Mouse (Mus musculus): ENCODE results near the gene Rae1. TPM values are rescaled to one million over a fixed set of nuclear protein-coding genes. Genes with fewer than 3 reads are reported as not detected.

The Rae1 gene
- polyA plus RNA-seq, 1 experiment from 2014 or later, result 111 TPM

DNA sequence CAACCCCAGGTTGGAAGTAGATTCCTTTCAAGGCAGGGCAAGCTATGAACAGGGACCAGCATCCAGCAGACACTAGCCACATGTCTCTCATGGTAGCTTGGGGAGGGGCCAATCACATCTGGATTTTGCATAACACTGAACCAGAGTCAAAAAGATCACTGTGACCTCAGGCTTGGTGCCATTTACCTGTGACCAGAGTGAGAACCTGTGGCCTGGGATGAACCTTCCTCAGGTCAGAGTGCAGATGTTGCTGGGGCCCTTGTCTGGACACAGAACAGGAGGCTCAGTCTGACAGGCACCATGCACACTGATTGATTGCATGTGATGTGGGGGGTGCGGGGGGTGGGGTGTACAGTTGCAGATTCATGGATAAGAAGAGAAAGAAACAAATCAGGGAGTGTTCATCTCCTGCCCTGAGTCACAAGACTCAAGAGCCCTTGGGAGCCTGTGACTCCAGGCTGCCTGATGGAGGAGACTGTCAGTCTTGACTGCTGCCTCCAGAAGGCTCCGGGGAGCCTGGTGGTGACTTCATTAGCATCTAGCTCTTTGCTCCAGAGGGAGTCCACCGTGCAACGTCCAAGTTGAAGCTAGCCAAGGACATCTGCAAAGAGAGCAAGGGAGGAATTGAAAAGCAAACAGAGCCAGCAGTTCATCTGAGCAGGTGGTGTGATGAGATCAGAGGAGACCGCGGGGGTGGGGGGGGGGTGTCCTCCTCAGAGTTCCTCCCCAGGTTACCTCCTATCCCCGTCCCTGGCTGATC, 25.9 kb upstream of the Rae1 start:
- no peak overlapping the region for H3K4me3 ChIP-seq
- ATAC-seq (ENCODE audit: low FRiP score, low read depth), result no peak
- no peaks in the 10 kb centered on the region for H3K27me3 ChIP-seq
- H3K4me1 ChIP-seq (replicated peaks), result peaks cover 24% of the 10 kb centered on the region
- H3K36me3 ChIP-seq, result no peaks in the 10 kb centered on the region
- H3K9ac ChIP-seq, result no peak overlapping the region
- H3K27ac ChIP-seq (replicated peaks), result no peak overlapping the region
- WGBS, result 22% methylated on average over 7 of the region's 7 CpGs
- no peak overlapping the region for H3K4me2 ChIP-seq
- no peaks in the 10 kb centered on the region for H3K9me3 ChIP-seq

DNA sequence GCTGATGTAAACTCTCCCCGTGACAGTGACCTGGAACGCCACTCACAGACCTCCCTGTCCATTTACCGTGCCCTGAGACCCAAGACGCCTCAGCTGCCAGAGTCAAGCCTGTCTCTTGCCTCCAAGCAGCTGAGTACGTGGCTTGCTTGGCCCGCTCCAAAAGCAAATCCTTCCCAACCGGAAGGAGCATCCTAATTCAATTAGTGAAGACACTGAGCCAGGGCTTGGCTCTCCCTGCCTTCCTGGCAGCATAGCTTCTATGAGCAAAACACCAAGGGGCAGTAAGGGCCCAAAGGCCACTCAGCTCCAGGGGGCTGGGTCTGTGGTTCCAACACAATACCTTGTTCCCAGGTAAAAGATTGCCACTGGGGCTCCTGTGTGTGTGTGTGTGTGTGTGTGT, 25.2 kb upstream of the Rae1 start:
- Histone ChIP-seq H3K27me3 (no peaks in the 10 kb centered on the region), H3K27ac (replicated peaks) (no peak overlapping the region), H3K4me2 (no peak overlapping the region), H3K9me3 (no peaks in the 10 kb centered on the region), H3K9ac (no peak overlapping the region), H3K36me3 (no peaks in the 10 kb centered on the region), H3K4me3 (no peak overlapping the region), H3K4me1 (replicated peaks) (peaks cover 24% of the 10 kb centered on the region)
- 46% methylated on average over 7 of the region's 7 CpGs for WGBS
- ATAC-seq (ENCODE audit: low FRiP score, low read depth), result no peak

DNA sequence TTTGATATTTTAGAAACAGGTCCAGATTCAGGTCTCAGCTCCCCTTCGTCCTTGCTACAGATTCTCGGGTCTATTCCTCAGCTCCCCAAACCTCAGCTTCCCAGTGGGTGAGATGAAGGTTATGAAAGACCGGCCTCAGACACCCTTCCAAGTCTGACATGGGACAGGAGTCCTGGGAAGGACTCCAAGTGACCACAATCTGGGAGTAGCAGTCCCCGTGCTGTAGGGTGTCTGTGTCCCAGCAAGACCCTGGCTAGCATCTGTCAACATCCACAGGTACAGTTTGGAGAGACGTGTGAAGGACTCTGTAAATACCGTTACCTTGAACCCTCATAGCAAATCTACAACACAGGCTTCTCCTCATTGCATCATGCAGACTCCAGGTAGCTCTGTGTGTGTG, 24.8 kb upstream of the Rae1 start:
- Histone ChIP-seq H3K4me1 (replicated peaks) (peaks cover 24% of the 10 kb centered on the region), H3K27me3 (no peaks in the 10 kb centered on the region), H3K9me3 (no peaks in the 10 kb centered on the region), H3K9ac (no peak overlapping the region), H3K27ac (replicated peaks) (no peak overlapping the region), H3K4me2 (no peak overlapping the region), H3K36me3 (no peaks in the 10 kb centered on the region), H3K4me3 (no peak overlapping the region)
- no peak for ATAC-seq (ENCODE audit: low FRiP score, low read depth)
- WGBS, result 84% methylated on average over 5 of the region's 6 CpGs

DNA sequence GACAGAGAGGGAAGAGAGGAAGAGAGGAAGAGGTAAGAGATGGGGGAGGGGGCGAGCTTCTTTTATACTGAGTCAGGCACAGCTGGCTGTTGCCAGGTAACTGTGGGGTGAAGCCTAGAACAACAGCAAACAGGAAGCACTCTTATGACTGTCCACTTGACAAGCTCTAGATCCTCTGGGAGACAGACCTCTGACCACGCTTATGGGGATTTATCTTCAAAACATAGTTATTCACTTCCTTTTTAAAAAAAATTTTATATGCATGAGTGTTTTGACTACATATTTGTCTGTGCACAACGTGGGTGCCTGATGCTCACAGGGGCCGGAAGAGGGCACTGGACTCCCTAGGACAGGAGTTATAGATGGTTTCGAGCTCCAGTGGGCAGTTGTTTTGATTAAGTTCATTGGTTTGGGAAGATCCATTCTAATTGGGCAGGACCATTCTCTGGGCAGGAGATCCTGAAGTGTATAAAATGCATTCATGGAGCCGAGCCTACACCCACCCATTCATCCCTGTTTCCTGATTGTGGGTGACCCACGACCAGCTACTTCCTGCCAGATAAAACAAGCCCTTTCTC, 23.2 kb upstream of the Rae1 start:
- H3K4me1 ChIP-seq (replicated peaks), result peaks cover 24% of the 10 kb centered on the region
- no peak overlapping the region for H3K4me3 ChIP-seq
- H3K27ac ChIP-seq (replicated peaks), result no peak overlapping the region; the same call in 1 of the 2 replicates
- peak overlapping the region; percentile 19 for H3K4me2 ChIP-seq
- WGBS, result 28% methylated on average over 7 of the region's 7 CpGs
- no peak for ATAC-seq (ENCODE audit: low FRiP score, low read depth)
- H3K9me3 ChIP-seq, result no peaks in the 10 kb centered on the region
- no peaks in the 10 kb centered on the region for H3K27me3 ChIP-seq
- H3K36me3 ChIP-seq, result no peaks in the 10 kb centered on the region
- H3K9ac ChIP-seq, result no peak overlapping the region

DNA sequence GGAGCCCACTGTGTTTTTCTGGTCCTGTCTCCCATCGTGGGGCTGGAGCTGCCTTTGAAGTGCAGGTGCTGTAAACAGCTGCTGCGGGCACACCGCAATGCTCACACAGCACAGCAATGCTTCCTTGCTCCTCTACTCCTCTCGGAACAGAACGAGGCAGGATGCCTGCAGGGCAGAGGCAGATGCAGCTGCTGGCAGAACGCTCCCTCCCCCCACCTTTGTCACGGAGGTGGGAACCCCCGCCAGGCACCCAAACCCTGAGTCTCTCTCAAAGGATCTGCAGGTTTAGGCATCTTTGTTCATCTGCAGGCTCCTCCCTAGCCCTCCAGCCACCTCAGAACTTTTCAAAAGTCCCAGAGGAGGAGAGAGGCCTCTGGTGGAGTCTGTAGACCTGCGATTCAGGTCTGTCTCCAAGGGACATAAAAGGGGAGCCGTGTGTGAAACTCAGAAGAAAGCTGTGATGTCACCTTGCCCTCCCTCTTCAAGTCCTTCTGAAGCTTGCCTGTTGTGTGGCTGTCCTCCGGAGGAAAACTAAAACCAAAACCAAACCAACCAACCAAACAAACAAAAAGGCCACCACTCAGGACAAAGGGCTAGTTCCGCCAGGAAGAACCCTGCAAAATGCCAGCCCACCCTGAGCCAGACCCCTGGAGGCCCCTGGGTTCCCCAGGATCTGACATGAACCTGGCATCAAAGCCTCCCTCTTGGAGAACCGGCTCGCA, 22.3 kb upstream of the Rae1 start, which contains the start of gene Spo11:
Gene Spo11 (plus strand): TSS at position 292 of the 722 bp plus-strand sequence.
- no peaks in the 10 kb centered on the region for H3K9me3 ChIP-seq
- peak within 1 kb of the TSS; percentile 19 for H3K4me2 ChIP-seq
- H3K27me3 ChIP-seq, result no peaks in the 10 kb centered on the region
- peaks cover 24% of the 10 kb centered on the region for H3K4me1 ChIP-seq (replicated peaks)
- ATAC-seq (ENCODE audit: low FRiP score, low read depth), result peak; percentile 52; the same call in 1 of the 2 replicates
- WGBS, result 15% methylated on average over 14 of the region's 14 CpGs
- no peak within 1 kb of the TSS; the same call in 1 of the 2 replicates for H3K27ac ChIP-seq (replicated peaks)
- H3K4me3 ChIP-seq, result no peak within 1 kb of the TSS
- H3K36me3 ChIP-seq, result no peaks in the 10 kb centered on the region
- no peak within 1 kb of the TSS for H3K9ac ChIP-seq

DNA sequence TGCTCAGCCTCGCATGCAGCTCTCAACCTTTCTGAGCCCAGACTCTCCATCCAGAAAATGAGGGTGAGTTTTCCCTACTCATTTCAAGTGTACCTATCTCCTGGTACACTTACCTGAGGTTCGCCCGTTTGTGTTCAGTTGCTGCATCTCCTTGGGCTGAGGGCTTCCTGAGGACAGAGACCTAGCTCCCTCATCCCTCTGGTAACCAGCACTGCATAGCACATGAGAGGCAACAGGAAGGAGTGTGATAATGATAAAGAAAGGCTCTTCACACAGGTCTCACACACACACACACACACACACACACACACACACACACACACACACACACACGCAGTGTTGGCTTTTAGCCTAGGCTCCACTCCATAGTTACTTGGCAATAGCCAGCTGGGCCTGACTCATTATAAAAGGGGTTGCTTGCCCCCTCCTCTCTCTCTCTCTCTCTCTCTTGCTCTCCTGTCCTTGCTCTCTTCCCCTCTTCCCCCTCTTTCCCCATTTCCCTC, 21.7 kb upstream of the Rae1 start:
- no peaks in the 10 kb centered on the region for H3K36me3 ChIP-seq
- H3K9ac ChIP-seq, result no peak overlapping the region
- H3K9me3 ChIP-seq, result no peaks in the 10 kb centered on the region
- ATAC-seq (ENCODE audit: low FRiP score, low read depth), result 0 out of 2 replicates have a peak, but pooled peaks have one; percentile 39
- H3K4me1 ChIP-seq (replicated peaks), result peaks cover 24% of the 10 kb centered on the region
- H3K4me3 ChIP-seq, result no peak overlapping the region
- WGBS, result 57% methylated on average over 4 of the region's 4 CpGs
- H3K27me3 ChIP-seq, result no peaks in the 10 kb centered on the region
- no peak overlapping the region for H3K27ac ChIP-seq (replicated peaks)
- no peak overlapping the region for H3K4me2 ChIP-seq

DNA sequence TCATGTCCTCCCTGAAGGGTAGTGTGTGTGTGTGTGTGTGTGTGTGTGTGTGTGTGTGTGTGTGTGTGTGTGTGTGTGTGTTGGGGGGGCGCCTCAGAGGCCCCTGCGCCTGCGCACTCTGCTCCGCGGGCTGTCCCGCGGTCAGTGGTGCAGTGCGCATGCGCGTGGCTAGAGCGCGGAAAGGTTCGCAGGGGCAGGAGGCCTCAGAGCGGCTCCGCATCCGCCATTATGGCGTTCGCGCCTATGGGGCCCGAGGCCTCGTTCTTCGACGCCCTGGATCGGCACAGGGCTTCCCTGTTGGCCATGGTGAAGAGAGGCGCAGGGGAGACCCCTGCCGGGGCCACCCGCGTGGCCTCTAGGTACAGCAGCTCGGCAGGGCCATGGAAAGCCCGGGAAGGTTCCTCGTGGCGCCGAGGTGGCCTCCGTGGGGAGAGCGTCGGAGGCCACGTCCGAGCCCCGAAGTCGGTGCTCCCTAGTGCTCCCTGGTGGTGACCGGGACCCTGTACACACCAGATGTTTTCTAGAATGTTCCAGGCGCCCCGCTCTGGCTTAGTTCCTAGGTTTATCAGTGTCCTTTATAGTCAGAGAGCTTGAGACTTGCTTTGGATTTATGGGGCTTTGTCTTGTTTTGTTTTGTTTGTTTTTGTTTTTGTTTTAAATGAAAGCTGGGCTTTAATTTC, 20.1 kb upstream of the Rae1 start:
- Histone ChIP-seq H3K27me3 (no peaks in the 10 kb centered on the region), H3K9me3 (no peaks in the 10 kb centered on the region), H3K4me3 (no peak overlapping the region), H3K36me3 (no peaks in the 10 kb centered on the region), H3K4me2 (no peak overlapping the region), H3K27ac (replicated peaks) (no peak overlapping the region), H3K9ac (no peak overlapping the region), H3K4me1 (replicated peaks) (peaks cover 17% of the 10 kb centered on the region)
- WGBS, result 94% methylated on average over 43 of the region's 43 CpGs
- ATAC-seq (ENCODE audit: low FRiP score, low read depth), result no peak

DNA sequence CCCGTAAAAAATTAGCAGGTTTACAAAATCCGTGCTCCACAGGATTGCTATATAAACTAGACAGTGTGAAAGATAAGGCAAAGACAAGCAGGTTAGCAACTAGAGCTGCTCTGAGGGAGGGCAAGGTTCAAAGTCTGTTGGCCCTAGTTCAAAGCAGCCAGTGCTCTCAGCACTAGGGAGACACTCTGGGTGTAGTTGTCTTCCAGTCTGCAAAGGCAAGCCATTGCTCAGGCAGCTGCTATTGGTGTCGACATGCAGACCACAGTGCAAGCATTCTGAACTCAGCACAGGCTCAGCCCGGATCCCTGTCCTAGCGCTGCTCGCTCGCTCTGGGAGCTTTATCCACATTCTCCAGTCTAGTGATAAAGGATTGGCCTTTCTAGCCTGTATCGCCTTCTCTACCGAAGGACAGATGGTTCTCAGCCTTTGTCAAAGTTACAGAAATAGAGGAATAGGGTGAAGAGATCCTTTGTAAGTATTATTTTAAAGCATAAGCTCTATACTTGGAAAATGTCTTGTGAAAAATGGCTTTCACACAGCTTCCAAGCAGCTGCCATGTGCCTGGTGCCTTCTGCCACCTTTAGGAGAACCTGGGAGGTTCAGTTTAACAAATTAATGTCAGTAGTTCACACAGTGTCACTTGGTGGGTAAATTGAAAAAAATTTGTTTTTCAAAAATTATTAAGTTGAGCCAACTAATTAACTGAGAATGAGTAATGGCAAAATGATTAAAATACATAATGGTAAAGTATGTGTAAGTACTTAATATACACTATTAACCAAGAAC, 16.9 kb upstream of the Rae1 start:
- ATAC-seq (ENCODE audit: low FRiP score, low read depth), result no peak
- Histone ChIP-seq H3K4me2 (no peak overlapping the region), H3K9ac (no peak overlapping the region), H3K4me1 (replicated peaks) (peaks cover 4% of the 10 kb centered on the region; the same call in 1 of the 2 replicates), H3K27ac (replicated peaks) (no peak overlapping the region), H3K36me3 (no peaks in the 10 kb centered on the region), H3K4me3 (no peak overlapping the region), H3K27me3 (no peaks in the 10 kb centered on the region), H3K9me3 (no peaks in the 10 kb centered on the region)
- 72% methylated on average over 9 of the region's 9 CpGs for WGBS

DNA sequence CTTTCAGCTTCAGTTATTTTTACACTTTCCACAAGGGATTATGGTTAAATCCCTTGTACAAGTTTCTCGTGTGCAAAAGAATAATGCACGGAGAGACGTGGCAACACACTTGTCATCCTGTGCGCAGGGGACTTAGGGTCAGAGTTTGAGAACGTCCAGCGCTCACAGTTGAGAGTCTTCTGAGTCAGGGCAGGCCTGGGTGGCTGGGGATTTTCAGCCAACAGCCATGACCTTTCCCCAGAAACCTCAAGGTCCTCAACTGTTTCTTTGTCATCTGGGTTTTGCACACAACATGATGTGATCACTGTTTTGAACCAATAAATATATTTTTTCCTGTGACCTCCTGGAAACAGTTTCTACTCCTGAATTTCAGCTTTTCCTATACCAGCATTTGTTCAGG, 9.8 kb upstream of the Rae1 start:
- H3K9ac ChIP-seq, result no peak overlapping the region
- no peaks in the 10 kb centered on the region for H3K4me1 ChIP-seq (replicated peaks)
- H3K9me3 ChIP-seq, result no peaks in the 10 kb centered on the region
- H3K4me2 ChIP-seq, result no peak overlapping the region
- ATAC-seq (ENCODE audit: low FRiP score, low read depth), result no peak
- no peak overlapping the region for H3K27ac ChIP-seq (replicated peaks)
- H3K27me3 ChIP-seq, result no peaks in the 10 kb centered on the region
- H3K4me3 ChIP-seq, result no peak overlapping the region
- H3K36me3 ChIP-seq, result no peaks in the 10 kb centered on the region
- WGBS, result 89% methylated on average over 6 of the region's 6 CpGs

DNA sequence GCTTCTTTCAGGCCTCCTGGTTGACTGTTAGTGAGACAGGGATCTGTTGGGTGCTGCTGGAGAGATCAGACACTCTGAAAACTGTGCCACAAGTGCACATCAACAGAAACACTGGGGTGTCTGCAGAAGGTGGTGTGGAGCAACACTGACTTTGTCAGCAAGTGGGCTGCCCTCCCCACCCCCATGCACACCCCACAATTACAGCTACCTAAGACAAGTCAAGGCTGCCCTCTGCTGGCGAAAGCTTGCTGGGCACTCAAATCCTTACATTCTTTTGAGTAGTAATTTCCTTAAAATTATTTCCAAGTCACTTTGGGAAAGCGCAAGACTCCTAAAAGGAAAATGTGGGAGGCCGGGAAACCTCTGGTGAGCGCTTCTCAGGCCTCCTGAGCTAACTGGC, 3.7 kb upstream of the Rae1 start:
- Histone ChIP-seq H3K36me3 (no peaks in the 10 kb centered on the region), H3K9me3 (no peaks in the 10 kb centered on the region), H3K9ac (no peak overlapping the region), H3K4me1 (replicated peaks) (peaks cover 7% of the 10 kb centered on the region), H3K27me3 (peaks cover 5% of the 10 kb centered on the region; the same call in 1 of the 2 replicates), H3K4me2 (no peak overlapping the region), H3K27ac (replicated peaks) (no peak overlapping the region), H3K4me3 (no peak overlapping the region)
- no peak for ATAC-seq (ENCODE audit: low FRiP score, low read depth)
- 18% methylated on average over 4 of the region's 4 CpGs for WGBS

DNA sequence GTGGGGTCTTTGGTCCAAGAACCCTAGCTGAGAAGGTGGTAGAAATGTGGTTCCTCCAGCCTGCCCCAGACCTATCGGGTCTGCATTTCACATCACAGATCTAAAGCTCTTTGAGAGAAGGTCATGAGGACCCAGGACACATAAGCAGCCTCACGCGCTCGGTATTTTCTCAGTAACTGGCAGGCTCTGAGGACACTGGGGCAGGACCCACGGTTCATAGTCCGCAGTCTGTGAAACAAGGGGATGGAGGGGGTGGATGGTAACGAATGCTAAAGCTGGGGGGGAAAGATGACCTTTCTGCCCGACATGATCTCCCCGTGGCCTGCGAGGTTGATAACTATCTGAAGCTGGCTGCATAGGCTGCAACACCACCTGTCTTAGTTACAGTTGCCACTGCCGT, 2.2 kb upstream of the Rae1 start:
- H3K27me3 ChIP-seq, result peaks cover 5% of the 10 kb centered on the region; the same call in 1 of the 2 replicates
- WGBS, result 70% methylated on average over 11 of the region's 11 CpGs
- no peak for ATAC-seq (ENCODE audit: low FRiP score, low read depth)
- no peak overlapping the region for H3K9ac ChIP-seq
- H3K27ac ChIP-seq (replicated peaks), result no peak overlapping the region
- no peaks in the 10 kb centered on the region for H3K9me3 ChIP-seq
- peaks cover 15% of the 10 kb centered on the region for H3K4me1 ChIP-seq (replicated peaks)
- no peak overlapping the region for H3K4me2 ChIP-seq
- H3K36me3 ChIP-seq, result peaks cover 1% of the 10 kb centered on the region; the same call in 1 of the 2 replicates
- H3K4me3 ChIP-seq, result no peak overlapping the region
